Mouse (Mus musculus) myocyte (in vitro differentiated cells): ENCODE measurements at regions not wholly inside any gene's neighbourhood (a gene's known extent, or its start where the extent isn't known, plus 50 kb on each side); places are given as distances from the start of the nearest gene placed in this dataset.

Experiments
- CEBPB ChIP-seq: IDR thresholded peaks from 2 replicates; pipeline ENCODE4 v1.6.1; 2011; ENCODE audit warnings: mild to moderate bottlenecking, moderate library complexity; ENCODE audit not compliant: poor library complexity, insufficient read depth, severe bottlenecking
- E2F4 ChIP-seq: IDR thresholded peaks from one replicate; pipeline ENCODE4 v1.6.1; 2011; ENCODE audit warnings: mild to moderate bottlenecking, control low read depth, moderate library complexity; ENCODE audit not compliant: insufficient read depth
- MAX ChIP-seq: IDR thresholded peaks from one replicate; pipeline ENCODE4 v1.6.1; 2011; ENCODE audit warnings: low read depth, mild to moderate bottlenecking, control low read depth
- MYOD1 ChIP-seq, 3 experiments: IDR thresholded peaks; one replicate each; pipeline ENCODE4 v1.6.1; 2011; ENCODE audit warnings: control low read depth in 2 of 3, low read depth in 2 of 3, mild to moderate bottlenecking in 2 of 3, moderate library complexity in 1 of 3; ENCODE audit not compliant: insufficient read length in 2 of 3, control insufficient read depth in 1 of 3
- MYOG ChIP-seq, 3 experiments: IDR thresholded peaks; one replicate each; pipeline ENCODE4 v1.6.1; 2011; ENCODE audit warnings: control low read depth in 2 of 3, low read depth in 2 of 3, mild to moderate bottlenecking in 2 of 3; ENCODE audit not compliant: insufficient read length in 2 of 3, control insufficient read depth in 1 of 3, insufficient read depth in 1 of 3
- POLR2A ChIP-seq: IDR thresholded peaks from one replicate; pipeline ENCODE4 v1.6.1; 2011; ENCODE audit warnings: low read depth, mild to moderate bottlenecking, control low read depth, moderate library complexity; ENCODE audit not compliant: insufficient read length
- POLR2AphosphoS2 ChIP-seq: IDR thresholded peaks from one replicate; pipeline ENCODE4 v1.6.1; 2011; ENCODE audit warnings: low read depth, control low read depth; ENCODE audit not compliant: insufficient read length
- SRF ChIP-seq: IDR thresholded peaks from one replicate; pipeline ENCODE4 v1.6.1; 2011; ENCODE audit warnings: low read depth; ENCODE audit not compliant: control insufficient read depth, insufficient read length
- TCF12 ChIP-seq: IDR thresholded peaks from one replicate; pipeline ENCODE4 v1.6.1; 2011; ENCODE audit warnings: mild to moderate bottlenecking, control low read depth; ENCODE audit not compliant: poor library complexity, insufficient read depth, severe bottlenecking
- TCF3 ChIP-seq: IDR thresholded peaks from one replicate; pipeline ENCODE4 v1.6.1; 2011; ENCODE audit warnings: low read depth, control low read depth; ENCODE audit not compliant: insufficient read length
- USF1 ChIP-seq: IDR thresholded peaks from one replicate; pipeline ENCODE4 v1.6.1; 2011; ENCODE audit warnings: low read depth, mild to moderate bottlenecking, control low read depth, moderate library complexity

- TF ChIP-seq USF1 (no peak), TCF12 (no peak), MAX (no peak), CEBPB (no peak), E2F4 (no peak), MYOD1 (IDR thresholded peaks at IDR 0.05; ENCODE audit: control insufficient read depth in 1 of 3, insufficient read length in 2 of 3, low read depth in 2 of 3) (no peak), POLR2A (no peak), POLR2AphosphoS2 (no peak), MYOG (IDR thresholded peaks at IDR 0.05; ENCODE audit: control insufficient read depth in 1 of 3, insufficient read depth in 1 of 3, insufficient read length in 2 of 3, low read depth in 2 of 3) (no peak), TCF3 (no peak), SRF (no peak)
Measured at GRCm38 (mm10) chr4:140366975-140367680, 120.5 kb upstream of the Igsf21 start.
